Mouse (Mus musculus): Measurements from ENCODE around the gene Tmigd1.

DNA sequence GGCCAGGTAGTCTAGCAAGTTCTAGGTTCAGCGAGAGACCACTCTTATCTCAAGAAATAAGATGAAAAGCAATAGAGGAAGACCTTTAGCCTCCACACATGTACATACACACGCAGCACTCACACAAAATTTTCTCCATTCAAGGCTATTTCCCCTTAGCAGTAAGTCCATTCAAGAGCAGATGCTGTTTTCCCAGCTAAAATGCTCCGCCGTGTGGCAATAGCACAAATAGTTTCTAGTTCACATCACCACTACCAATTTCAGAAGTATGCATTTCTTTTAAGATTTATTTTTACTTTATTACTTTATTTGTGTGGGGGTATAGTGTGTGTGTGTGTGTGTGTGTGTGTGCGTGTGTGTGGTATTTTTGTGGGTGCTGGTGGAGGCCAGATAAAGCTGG, 34.6 kb downstream of the Tmigd1 start:
- TF ChIP-seq CTCF (IDR thresholded peaks at IDR 0.05; ENCODE audit: extremely low read depth, insufficient read depth, insufficient read length, insufficient replicate concordance) (no peak), POLR2A (IDR thresholded peaks at IDR 0.05; ENCODE audit: low read depth, low read length) (no peak)
